Mouse (Mus musculus) liver, embryonic 14.5 days (tissue): Measurements from ENCODE around the gene Ube4b.

ENCODE experiments used
- CTCF ChIP-seq: IDR thresholded peaks from 2 replicates; pipeline ENCODE4 v1.5.1; 2016; ENCODE audit warnings: antibody characterized with exemption, low read depth, control low read depth
- EP300 ChIP-seq: IDR thresholded peaks from 2 replicates; pipeline ENCODE4 v1.6.1; 2016; ENCODE audit warnings: antibody characterized with exemption, low read depth

- no peak for TF ChIP-seq EP300
- TF ChIP-seq CTCF = no peak
These were observed 27.1 kb downstream of the Ube4b start for GRCm38 (mm10) chr4:149399331-149399910.
